Mouse (Mus musculus) cerebellum, adult 11 months (tissue): ENCODE data around the gene Tsks.

Experiments
- DNase-seq: peaks from one replicate; pipeline ENCODE4 v3.0.0; 2022

Gene Tsks

DNA sequence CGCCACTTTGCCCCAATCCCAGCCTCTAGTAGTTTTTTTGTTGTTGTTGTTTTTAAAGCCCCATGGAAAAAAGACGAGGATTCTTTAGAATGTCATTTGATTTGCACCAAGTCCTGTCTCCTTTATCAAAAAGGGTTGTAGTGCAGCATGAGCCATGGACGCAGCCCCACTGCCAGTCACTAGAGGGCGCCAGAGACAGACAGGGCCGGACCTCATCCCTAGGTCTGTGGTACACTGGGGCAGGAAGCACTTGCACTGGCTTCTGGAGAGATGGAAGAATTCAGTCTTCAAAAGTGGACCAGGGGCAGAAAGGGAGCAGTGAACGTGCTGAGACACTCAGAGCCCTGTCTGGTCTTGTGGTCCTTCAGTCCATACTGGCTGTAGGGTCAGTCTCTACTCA is 40.1 kb downstream of the Tsks start:
- peak; percentile 78 for DNase-seq

DNA sequence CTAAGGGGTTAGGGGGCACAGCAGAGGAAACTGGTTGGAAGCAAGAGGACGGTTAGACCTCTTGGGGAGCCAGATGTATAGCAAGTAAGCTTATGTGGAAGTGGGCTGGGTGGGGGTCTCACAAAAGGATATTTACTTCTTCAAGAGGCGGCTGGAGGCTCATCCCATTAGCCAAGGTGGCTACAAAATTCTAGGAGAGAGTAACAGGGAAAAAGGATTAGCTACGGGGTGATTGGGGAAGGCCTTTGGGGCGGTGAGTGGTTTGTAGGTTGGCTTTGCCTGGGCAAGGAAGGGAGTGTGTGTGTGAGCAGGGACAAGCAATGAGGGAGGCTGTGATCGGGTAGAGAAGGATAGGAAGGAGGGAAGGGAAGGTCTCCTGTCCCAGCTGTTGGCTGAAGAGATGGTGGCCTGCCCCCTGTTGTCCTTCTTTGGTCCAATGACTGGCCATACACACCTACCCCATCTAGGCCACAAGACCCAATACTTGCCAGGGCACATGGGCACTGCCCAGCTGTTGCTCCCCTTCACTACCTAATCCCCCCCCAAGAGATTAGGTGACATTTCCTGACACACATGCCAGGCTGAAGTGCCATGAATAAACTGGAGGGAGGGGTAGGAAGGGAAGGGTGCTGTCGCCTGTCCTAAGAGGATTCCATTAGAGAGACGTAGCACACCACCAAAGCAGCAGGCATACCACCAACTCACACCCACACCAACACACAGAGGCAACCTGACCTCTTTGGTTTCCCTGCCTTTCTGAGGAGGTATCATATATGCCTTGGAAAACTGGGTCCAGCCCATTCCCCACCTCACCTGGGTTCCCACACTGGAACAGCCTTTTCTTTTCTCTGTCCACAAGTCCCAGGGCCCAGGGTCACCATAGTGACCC is 41.2 kb downstream of the Tsks start:
- DNase-seq = no peak

DNA sequence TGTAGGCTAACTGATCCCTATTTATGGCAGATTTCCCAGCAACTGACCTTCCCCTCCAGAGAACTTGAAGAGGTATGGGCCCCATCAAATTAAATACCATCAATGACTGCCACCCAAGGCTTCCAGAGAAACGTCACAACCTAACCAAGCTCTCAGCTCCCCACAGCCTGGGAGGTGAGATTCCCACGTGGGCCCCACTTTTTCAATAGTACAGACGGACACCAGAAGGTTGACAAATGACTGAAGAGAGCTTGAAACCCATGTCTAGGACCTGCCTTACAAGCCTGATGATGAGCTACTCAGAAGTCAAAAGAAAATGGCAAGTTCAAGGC is 41.8 kb downstream of the Tsks start:
- DNase-seq = no peak

GRCm38 (mm10) chr7:44985595-44986191 is 42.7 kb downstream of the Tsks start:
- peak; percentile 72 for DNase-seq

- DNase-seq = peak; percentile 98
Measured at GRCm38 (mm10) chr7:44986192-44986878, 43.3 kb downstream of the Tsks start, which contains the start of gene Prmt1. TSS of gene Prmt1 (minus strand) at chr7:44986568.

DNA sequence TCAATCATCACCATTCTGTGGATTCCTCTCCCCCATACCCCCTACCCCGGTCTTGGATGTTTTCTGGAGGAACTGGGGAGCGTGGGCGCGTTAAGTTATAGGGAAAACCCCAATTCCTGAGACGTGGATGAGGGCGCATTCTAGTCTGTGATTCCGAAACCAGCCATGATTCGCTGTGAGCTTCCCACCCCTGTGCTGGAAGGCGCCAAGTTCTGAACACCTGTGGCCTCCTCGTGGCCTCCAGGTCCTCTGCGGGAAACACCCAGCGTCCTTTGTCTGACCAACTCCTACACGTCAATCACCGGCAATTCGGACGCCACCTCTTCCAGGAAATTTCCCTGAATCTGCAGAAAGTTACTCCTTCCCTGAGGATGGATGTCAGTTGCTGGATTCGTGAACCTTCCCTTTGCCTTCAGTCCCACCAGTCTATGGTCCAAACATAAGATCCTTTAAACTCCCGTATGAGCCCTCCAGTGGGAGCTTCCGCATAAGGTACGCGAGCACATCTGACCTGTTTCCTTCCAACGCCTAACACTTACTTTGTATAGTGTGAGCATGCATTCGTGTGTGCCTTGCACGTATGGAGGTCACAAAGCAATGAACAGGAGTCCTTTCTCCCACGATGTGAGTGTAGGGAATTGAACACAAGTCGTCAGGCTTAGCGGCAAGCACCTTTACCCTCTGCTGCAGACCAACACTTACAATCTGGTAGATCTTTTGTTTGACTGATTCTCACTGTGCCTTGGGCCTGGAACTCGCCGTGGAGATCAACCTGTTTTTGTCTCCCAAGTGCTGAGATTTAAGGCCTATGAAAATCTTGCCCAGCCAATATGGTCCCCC is 44.1 kb downstream of the Tsks start:
- DNase-seq = no peak

DNA sequence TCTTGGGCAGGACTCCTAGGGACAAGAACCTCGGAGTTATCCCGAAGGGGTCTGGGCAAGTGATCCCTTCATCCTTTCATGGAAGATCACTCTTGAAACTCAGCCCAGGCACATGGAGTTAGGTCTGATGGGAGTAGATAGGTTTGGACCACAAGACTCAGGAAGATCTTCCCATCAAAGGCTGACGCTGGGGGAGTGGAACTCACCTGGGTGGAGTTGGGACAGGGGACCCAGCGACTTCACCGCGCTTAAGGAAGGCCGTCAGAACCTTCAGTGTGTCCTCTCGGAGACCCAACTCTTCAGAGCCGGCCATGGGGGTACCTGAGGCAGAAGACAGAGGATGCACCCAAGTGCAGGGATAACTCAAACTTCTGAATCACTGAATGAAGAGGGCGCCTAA is 53.7 kb downstream of the Tsks start:
- no peak for DNase-seq

- DNase-seq = peak; percentile 95
Measured at GRCm38 (mm10) chr7:44997231-44997939, 54.4 kb downstream of the Tsks start, which contains the start of gene Irf3. TSS of gene Irf3 (plus strand) at chr7:44997648.

- DNase-seq = no peak
Measured at GRCm38 (mm10) chr7:44997940-44998428, 55.0 kb downstream of the Tsks start.

DNA sequence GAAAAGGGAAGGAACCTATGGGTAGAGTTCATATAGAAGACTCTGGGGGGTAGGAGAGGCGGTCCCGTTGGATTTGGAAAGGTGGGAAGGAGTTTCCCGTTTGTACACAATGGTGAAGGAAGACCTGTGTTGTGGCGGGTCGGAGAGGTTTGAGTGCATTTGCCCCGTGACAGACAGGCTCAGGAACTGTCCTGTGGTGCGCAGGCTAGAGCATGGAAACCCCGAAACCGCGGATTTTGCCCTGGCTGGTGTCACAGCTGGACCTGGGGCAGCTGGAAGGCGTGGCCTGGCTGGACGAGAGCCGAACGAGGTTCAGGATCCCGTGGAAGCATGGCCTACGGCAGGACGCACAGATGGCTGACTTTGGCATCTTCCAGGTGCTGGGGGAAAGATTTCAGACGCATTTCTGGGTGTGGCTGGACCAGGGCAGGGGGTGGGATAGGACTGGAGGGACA is 55.5 kb downstream of the Tsks start, which contains the start of gene Bcl2l12:
Gene Bcl2l12, minus strand, starts transcription at position 212 of the 455 bp plus-strand sequence.
- no peak for DNase-seq

- DNase-seq = no peak
Measured at GRCm38 (mm10) chr7:44999753-45000152, 56.7 kb downstream of the Tsks start.

- DNase-seq = no peak
Measured at GRCm38 (mm10) chr7:45000539-45001114, 57.6 kb downstream of the Tsks start.

DNA sequence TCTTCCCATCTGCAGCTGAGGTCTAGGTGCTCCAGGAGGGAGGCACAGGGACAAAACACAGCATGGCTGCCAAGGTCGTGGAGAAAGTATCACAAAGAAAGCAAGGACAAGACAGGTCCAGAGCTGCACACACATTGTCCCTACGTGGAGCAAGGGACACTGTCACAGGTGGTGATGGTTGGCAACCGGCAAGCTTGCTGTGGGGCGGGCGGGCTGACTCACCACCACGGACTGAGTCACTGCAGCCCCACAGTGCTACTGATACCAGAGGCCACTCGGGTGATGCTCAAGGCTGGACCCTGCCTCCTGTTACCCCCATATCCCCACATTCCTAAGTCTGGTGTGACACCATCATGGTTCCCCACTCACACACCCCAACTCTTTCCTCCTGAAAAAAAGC is 59.4 kb downstream of the Tsks start:
- DNase-seq = no peak

- DNase-seq = no peak
Measured at GRCm38 (mm10) chr7:45004546-45004945, 61.5 kb downstream of the Tsks start.

DNA sequence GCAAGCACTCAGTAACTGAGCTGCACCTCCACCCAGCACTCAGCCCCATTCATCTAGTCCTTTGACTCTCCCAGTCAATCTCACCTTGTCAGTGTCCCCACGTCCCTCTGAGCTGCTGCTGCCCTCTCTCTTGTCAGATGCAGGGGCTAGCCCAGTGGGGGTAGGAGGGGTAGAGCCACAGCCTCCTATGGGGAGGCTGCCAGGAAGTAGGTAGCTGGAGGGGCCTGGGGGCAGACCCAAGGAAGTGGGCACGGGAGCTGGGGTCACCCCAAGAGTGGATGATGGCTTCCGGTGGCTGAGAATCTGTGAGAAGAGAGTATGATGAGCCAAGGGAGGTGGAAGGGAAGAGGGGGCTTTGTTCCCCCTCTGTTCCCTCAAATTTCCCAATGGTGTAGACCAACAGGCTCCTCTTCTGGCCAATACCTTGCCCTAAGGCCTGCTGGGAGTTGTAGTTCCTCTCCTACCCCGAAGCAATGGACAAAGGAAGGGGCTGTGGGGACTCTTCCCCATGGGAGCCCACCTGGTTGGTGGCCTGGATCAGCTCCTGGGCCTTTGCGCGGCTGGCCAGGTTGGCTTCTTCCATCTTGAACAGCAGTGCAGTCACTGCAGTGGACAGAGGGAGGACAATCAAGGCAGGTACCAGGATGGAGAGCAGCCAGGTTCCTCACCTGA is 62.5 kb downstream of the Tsks start:
- no peak for DNase-seq

- no peak for DNase-seq
Measured at GRCm38 (mm10) chr7:45006503-45006902, 63.5 kb downstream of the Tsks start.

- no peak for DNase-seq
Measured at GRCm38 (mm10) chr7:45007141-45007540, 64.1 kb downstream of the Tsks start.
